Mouse (Mus musculus): ENCODE measurements around the gene Smg1.

The Smg1 gene

DNA sequence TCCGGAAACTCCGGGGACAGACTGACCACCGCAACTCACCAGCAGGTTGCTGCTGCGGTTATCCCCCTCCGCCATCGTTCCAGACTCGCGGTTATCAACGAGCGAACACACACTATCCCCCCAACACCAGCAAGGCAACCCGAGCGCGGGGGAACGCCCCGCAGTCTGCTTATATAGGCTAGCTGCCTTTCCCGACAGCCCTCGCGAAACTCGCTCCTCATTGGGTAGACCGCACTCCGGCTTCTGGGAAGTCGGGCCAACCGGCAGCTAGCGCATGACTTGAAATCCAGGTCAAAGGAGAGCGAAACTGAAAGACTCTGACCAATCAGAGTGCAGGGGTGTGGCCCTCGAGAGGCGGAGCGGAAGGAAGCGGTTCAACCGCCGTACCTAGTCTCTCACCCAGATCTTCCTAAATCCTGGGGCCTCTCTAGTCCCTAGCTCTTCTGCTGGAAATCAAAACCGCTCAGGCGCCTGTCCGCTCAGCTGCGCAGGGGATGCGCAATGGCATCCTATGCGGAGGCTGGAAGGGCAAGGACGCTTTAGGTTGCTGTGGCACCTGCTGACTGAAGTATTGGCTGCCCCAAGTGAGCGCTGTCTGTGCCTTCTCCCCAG lies 113.9 kb downstream of the Smg1 start, which contains the start of gene Arl6ip1:
TSS of gene Arl6ip1 (minus strand) at position 233 of the 612 bp plus-strand sequence.
- peak; percentile 99 for DNase-seq

DNA sequence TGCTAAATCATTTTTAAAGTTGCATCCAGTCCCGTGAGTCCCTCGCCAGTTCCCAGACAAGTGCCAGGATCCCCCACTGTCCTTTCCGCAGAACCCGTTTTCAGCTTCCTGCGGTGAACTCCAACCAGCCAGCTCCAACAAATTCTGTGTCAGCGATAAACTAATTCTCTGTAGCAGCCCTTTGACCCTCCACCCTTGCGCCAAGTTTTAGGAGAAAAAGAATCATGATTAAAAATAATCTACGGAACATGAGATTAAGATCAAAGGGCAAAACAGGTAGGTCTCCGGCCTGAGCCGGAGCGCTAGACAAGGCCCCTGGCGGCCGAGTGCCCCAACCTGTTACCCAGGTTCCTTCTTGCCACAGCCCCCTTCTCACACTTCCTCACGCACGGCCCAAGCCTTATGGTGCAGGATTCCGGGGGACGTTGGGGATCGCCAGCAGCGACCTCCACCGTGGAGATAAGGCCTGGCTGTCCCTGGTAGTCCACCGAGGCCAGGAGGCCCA lies 114.5 kb downstream of the Smg1 start:
- DNase-seq = peak in 1 of 2 experiments; percentile 22

DNA sequence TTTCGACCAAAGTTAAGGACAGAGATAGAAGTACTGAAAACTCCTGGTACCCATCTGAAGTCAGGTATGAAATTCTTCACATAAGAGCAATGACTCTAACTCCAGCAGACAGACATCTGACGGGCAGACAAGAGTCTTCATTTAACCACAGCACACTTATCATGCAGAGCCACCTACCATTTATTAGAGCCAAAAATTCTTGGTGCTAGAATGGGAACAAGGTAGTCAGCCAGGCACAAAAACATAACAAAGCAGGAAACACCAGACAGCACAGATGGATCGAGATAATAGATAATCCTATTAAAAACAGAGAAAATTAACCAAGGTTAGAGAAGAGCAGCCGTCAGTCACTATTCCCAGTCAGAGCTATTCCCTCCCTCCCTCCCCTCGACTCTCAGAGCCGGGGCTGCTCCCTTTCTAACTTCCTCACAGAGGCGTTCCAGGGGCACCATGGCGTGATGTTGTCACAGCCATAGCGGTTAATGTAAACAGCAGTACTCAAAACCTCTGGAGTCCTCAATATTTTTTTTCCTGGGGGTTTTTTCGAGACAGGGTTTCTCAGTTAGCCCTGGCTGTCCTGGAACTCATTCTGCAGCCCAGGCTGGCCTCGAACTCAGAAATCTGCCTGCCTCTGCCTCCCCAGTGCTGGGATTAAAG lies 117.1 kb downstream of the Smg1 start:
- no peak for DNase-seq

DNA sequence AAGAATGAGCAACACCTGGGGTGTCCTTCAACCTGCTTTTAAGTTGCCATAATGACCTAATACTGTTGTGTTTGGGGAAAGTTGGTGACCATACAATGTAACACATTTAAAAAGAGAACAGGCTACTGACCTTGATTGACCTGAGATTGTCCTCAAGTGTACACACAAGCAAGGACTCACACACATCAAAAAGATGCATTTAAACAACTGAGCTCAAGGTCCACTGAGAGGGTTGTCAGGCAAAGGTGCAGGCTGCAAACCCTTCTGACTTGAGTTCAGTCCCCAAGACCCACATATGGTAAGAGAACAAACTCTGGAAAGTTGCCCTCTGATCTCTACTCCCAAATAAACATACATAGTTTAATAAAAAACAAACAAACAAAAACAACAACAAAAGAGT lies 117.7 kb downstream of the Smg1 start:
- no peak for DNase-seq

DNA sequence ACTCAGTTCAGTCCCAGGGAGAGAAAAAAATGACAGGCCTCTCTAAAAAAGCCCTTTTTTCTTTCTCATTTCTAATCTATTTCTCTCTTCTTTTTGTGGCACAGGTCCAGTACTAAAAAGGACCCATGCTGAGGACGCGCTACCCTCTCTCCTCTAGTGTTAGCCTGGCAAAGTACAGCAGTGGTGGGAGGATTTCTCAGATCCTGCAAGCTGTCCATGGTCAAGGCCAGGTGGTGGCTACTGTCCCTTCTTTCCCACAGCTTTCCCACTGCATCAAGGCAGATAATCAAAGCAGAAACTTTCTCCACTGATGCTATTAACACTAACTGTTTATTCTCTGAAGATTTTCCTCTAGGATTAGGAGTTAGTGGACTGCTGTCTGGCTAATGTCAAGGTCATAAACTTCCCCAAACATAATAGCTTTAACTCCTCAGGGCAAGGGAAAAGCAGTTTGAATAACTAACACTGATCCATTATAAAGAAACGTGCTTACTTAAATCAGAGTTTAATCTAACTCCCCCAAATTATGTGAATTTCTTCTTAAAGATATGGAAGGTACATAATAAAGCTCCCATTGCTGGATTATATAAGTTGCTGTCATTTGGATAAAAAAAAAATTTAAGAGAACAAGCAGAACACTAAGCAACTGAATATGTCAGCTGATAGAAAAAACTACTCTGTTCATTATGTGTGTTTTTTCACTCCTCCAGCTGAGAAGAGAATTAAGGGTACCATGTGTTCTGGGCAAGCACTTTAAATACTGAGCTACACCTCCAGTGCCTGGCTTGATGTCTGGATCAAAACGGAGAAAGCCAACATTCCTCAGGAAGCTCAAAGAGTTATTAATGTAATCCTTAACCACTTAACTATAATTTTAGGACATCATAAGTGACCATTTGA lies 119.7 kb downstream of the Smg1 start:
- no peak for DNase-seq

DNA sequence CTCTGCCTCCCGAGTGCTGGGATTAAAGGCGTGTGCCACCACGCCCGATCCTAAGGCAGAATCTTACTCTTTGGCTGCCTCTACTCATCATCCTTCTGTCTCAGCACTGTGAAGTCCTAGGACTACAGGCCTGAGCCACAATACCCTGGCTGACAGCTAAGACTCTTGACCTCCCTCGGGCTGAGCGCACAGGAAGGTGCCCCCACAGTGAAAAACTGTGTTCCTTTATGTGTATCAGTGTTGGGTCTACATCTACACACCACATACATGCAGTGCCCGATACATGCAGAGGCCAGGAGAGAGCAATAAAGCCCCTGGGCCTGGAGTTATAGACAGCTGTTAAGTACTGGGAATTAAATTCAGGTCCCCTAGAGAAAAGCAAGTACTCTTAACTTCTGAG lies 121.2 kb downstream of the Smg1 start:
- DNase-seq = no peak

DNA sequence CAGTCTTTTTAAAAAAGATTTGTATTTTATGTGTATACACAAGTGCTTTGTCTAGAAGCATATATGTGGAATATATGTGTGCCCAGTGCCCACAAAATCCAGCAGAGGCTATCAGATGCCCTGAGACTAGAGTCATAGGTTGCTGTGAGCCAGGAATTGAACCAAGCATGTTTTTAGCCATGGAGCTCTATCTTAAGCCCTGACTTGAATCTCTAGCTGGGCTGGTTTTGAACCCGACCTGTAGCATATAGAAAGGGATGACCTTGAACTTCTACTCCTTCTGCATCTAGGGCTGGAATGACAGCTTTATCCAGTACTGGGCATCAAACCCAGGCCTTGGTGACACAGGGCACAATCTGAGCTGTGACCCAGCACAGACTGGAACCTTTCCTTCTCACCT lies 122.8 kb downstream of the Smg1 start:
- no peak for DNase-seq

DNA sequence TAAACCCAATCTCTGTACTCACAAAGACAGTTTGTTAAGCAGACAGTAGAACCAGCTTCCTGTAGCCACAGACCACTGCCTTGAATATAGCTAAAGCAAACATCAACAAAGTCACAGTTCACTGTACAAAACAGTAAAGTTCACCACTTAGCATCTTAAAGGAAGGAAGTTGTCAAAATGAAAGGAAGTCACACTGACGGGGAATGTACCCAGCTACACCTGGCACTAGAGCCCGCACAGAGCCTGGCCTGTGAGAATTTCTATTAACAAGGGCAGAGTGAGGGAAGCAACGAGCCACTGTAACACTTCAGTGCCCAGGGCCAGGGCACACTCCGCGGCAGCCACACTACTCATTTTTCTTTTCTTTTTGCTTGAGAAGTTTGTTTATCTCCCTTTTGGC lies 123.5 kb downstream of the Smg1 start:
- DNase-seq = peak in 1 of 2 experiments; percentile 23

DNA sequence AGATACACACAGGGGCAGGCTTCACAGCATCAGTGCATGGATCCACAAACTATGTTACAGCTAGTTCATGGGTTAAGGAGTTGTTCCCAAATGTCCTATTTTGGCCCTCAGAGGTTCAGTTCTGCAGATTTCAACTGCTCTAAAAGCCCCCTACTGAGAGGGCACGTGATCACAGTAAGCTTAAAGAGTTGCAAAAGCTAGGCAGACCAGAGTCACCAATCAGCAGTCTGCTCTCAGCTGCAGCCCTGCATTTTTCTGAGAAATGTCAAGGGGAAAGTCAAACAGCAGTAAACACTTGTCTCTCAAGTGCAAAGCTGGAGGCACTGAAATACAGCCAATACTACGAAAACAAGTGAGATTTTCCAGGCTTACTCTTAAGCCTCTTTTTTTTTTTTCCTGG lies 124.3 kb downstream of the Smg1 start:
- DNase-seq = peak; percentile 74 to 85

DNA sequence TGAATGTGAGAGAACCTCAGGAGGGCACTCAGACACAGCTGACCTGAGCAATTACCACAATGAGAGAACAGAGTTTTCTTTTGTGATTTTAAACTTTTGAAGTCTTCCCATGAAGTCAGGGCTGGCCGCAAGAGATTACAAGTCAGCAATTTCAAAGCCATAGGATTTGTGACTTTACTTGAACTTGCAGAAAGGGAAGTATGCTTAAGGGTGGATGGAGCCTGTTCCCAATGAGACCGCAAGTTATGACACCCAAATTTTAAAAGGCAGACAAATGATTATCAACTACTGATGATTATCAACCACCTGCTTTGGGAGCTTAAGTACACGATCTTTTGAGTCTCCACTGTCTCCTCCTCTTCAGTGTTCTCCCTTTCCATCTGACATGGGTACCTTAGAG lies 125.0 kb downstream of the Smg1 start:
- DNase-seq = no peak

DNA sequence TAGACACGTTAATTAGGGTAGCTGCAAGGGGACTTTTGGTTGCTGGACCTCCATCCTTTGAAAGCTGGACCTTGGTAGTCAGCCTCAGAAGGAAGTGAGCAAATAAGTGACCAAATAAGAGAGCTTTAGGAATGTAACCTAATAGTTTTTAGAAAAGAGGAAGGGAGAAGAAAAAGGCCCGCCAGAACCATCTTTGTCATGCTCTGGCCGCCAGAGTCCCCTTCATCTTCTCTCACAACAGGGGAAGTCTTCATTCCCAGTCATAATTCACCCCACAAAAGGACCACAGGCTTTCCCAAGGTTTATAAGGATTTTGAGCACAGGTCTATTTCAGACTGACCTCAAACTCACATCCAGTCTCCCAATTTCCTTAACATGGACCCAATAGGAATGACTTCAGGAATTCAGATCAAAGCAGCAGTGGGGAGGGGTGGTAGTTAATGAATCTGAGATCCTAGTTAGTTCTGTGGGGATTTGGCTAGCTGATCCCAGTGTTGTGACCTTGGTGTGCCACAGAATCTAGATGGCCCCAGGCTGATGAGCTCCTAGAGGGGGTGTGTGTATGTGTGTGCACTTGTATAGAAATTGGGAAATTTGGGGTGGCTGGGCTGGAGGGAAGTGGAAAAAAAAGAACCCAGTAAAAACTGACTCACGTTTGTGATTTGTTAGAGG lies 125.8 kb downstream of the Smg1 start:
- no peak for DNase-seq

DNA sequence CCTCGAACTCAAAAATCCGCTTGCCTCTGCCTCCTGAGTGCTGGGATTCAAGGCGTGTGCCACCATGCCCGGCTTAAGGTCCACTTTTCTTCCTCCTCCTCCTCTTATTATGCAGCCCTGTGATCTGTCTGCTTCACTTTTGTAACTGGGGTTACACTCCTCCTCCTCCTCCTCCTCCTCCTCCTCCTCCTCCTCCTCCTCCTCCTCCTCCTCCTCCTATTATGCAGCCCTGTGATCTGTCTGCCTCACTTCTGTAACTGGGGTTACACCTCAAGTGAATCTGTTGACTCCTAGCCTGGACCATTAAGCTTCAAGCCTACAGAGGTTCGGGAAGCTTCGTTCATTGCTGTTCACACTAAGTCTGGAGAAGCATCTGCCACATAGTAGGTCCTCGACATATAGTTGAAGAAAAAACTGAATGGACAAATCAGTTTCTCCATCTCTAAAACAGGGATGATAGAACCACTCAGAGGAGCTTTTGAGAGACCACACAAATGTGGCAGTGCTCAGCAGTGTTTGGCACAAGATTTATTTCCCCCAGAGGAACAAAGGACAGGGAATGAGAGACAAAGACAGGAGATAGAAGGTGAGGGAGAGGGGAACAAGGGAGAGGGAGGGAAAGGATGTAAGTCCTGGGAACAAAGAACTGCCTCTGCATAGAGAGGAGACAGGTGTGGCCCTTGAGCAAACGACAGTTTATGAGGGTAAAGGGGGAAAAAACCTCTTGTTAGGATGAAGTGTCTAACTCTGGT lies 126.5 kb downstream of the Smg1 start:
- DNase-seq = no peak

DNA sequence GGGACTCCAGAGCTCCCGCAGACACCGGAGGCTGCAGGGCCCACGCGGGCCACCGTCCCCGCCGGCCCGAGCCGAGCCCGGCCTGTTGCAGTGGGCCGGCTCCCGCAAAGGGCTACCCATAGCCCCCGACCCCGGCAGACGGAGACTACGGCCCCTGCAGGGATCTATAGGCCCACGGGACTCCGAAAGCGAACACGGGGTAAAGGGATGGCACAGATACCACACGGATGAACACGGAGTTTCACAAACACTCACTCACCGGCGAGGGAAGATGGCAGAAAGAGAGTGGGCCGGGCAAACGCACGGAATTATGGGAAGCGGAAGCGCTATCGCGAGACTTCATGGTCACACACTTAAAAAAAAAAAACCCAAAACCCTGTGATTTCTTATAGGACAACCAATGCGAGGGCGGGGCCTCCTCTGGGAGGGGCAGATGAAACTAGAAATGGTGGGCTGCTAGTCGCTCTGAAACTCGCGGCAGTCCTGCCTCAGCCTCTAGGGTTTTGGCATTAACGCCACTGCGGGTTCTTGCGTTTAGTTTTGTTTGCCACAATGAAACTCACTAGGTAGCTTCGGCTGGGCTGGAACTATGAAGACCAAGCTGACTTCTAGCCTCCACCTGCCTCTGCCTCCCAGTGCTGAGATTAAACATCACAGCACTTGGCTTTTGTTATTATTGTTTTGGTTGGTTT lies 127.4 kb downstream of the Smg1 start, which contains the start of gene Rps15a:
TSS of gene Rps15a (minus strand) at position 312 of the 692 bp plus-strand sequence.
- DNase-seq = peak; percentile 94 to 95

DNA sequence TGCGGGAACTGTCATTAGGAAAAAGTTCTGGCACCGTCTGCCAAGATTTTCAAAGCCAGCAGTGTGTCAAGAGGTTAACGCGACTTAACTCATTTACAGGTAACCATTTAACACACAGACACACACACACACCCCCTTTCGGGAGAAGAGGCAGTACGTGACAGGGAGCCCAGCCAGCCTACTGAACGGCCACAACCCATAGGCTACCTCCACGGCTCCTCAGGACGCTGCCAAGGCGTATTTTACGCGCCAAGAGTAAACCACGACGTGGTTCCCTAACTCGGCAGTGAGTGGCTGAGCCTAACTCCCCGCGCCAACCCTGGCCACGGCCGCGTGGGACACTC lies 128.0 kb downstream of the Smg1 start:
- DNase-seq = no peak

DNA sequence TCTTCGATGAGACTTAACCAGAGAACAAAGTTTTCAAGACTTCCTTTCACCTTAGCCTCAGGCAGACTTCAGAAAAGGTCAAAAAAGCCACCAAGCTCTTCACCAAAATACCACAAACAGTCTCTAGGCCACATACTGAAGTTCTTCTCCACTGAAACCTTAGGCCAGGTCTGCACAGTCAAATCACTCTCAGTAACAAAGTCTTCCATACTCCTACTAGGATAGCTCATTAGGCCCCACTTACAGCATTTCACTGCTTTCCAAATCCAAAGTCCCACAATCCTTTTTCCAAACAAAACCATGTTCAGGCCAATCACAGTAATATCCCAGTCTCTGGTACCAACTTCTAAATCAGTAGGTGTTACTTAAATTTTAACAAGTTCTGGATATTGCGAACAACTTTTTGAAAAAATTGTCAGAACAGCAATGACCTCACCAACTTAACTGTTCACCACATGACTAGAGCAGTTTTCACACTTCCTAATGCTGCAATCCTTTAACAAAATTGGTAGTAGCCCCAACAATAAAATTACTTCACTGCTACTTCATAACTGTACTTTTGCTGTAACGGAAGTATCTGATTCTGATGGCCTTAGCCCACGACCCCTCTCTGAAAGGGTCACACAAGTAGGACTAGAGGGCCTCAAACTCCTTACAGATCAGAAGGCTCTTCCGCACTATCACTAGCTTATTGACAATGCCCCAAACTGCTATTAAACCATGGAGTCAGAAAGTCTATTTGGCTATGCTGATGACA lies 129.8 kb downstream of the Smg1 start:
- no peak for DNase-seq

DNA sequence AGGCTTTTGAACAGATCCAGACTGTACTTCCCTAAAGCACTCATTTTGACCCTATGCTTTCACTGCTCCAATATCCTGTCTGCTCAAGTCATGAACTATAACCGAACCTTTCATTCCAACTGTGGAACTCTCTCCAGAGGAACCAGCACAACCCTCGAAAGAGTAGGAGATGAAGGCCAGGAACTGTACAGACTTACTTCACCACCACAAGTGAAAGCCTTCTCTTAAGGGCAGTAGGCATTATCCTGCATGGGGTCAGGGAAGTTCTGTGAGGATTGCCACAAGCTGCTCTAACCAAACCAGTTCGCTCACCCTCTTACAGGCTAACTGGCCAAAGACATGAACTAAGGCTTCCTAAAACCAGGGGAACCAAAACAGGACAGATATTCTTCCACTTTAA lies 132.3 kb downstream of the Smg1 start:
- no peak for DNase-seq

DNA sequence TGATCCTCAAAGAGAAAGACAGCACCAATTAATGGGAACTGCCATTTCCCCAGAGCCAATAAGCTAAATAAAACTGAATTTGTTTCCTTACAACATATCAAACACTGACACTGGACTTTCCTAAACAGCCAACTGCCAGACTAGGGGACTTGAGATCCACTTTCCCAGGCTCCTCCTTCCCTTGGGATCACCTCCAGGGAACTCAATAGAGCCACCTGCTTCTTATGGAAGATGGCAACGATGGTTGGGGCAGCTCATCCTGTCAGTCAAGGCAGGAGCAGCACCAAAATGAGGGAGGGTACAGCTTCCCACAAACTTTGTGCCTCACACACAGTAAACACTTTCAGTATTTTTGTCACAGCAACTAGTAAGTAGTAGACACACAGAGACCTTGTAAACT lies 135.8 kb downstream of the Smg1 start:
- DNase-seq = no peak

DNA sequence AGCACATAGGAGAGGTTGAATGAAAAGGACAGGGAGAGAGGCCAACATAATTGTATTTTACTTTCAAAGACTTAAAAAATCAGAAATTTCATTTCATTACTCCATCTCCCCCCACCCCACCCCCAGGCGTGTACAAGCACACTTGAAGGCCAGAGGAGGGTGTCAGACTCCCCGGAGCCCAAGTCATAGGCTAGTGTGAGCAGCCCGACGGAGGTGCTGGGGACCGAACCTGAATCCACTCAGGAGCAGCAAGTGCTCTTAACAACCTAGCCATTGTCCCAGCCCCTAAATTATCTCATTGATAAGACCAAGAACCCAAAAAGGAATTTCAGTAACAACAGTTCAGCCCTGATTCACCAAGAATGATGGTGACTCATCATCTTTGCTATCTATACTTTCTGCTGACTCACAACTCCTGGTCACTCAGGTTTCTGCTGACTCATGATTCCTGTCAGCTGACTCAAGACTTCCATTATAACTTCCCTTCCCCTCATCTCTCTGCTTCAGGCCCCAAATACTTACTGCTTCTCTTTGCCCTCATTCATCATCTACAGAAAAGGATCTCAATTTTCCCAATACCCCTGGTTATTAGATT lies 138.9 kb downstream of the Smg1 start:
- DNase-seq = no peak

DNA sequence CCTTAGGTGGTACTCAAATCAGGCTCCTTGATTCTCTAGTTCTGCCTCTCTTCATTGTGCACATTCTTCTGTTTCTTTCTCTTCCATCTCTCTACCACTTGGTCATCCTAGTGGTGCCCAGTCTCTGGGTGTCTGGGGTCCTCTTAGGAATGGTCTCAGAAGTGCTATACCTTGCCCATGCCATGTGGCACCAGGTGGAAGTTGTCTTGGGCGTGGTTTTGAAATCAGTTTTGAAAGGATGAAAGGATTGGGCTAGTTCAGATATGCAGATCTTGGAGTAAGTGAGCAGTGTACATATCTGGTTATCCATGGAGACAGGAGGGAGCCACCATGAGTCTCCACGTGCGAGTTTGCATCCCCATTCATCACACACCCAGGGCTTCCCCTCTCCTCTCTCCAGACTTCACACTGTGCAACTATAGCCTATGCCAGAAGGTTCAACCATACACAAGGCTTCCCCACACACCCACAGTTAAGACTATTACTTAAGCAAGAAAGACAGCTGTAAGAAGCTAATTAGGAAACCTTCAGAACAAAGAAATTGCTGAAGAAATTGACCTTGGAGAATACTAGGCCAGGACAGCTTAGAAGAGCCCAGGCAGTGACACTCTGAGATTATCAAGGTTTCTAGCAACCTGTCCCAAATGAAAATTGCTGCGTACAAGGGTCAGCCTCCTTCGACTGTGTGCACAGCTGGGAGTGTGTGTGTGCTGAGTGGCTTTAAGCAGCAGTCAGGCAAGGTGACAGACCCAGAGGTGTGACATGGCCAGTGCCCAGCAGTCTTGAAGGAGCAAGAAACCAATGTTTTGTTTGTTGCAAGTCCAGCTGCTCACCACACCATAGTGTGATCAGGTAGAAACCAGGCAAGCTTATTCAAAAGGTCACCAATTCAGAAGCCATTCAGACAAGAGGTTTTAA lies 139.7 kb downstream of the Smg1 start:
- no peak for DNase-seq
